Mouse (Mus musculus): ENCODE data around the gene Rtn2. TPM values are rescaled to one million over a fixed set of nuclear protein-coding genes. Genes with fewer than 3 reads are reported as not detected.

The Rtn2 gene
- polyA plus RNA-seq, 1 experiment from 2014 or later, result 5.2 TPM

GRCm38 (mm10) chr7:19322489-19322888 is 40.1 kb downstream of the Rtn2 start:
- Histone ChIP-seq H3K4me3 (replicated peaks) (no peak overlapping the region), H3K36me3 (replicated peaks) (no peaks in the 10 kb centered on the region), H3K27ac (replicated peaks) (no peak overlapping the region), H3K4me1 (replicated peaks) (peaks cover 41% of the 10 kb centered on the region), H3K9me3 (replicated peaks) (no peaks in the 10 kb centered on the region), H3K9ac (no peak overlapping the region), H3K27me3 (peaks cover 83% of the 10 kb centered on the region), H3K4me2 (no peak overlapping the region)
- no peak for ATAC-seq (ENCODE audit: insufficient read depth)
- 41% methylated on average over 9 of the region's 9 CpGs for WGBS (ENCODE audit: insufficient replicate concordance)

GRCm38 (mm10) chr7:19324221-19324620 is 41.8 kb downstream of the Rtn2 start:
- ATAC-seq (ENCODE audit: insufficient read depth), result no peak
- Histone ChIP-seq H3K9me3 (replicated peaks) (no peaks in the 10 kb centered on the region), H3K36me3 (replicated peaks) (no peaks in the 10 kb centered on the region), H3K27ac (replicated peaks) (no peak overlapping the region), H3K4me3 (replicated peaks) (no peak overlapping the region), H3K4me2 (no peak overlapping the region), H3K27me3 (peaks cover 77% of the 10 kb centered on the region), H3K9ac (no peak overlapping the region), H3K4me1 (replicated peaks) (peaks cover 46% of the 10 kb centered on the region)
- 73% methylated on average over 11 of the region's 11 CpGs for WGBS (ENCODE audit: insufficient replicate concordance)

- no peaks in the 10 kb centered on the region for H3K36me3 ChIP-seq (replicated peaks)
- H3K27ac ChIP-seq (replicated peaks), result no peak overlapping the region
- H3K9ac ChIP-seq, result 0 out of 2 replicates have a peak overlapping the region, but pooled peaks have one; percentile 25
- no peaks in the 10 kb centered on the region for H3K9me3 ChIP-seq (replicated peaks)
- H3K4me3 ChIP-seq (replicated peaks), result peak overlapping the region; percentile 54; the same call in 1 of the 2 replicates
- H3K4me1 ChIP-seq (replicated peaks), result peaks cover 33% of the 10 kb centered on the region
- peak overlapping the region; percentile 85 for H3K4me2 ChIP-seq
- H3K27me3 ChIP-seq, result peaks cover 74% of the 10 kb centered on the region
- 48% methylated on average over 21 of the region's 21 CpGs for WGBS (ENCODE audit: insufficient replicate concordance)
- no peak for ATAC-seq (ENCODE audit: insufficient read depth)
Observed at GRCm38 (mm10) chr7:19325262-19326199, 43.1 kb downstream of the Rtn2 start.

- Histone ChIP-seq H3K9me3 (replicated peaks) (no peaks in the 10 kb centered on the region), H3K9ac (peak overlapping the region; percentile 25; the same call in 1 of the 2 replicates), H3K4me3 (replicated peaks) (peak overlapping the region; percentile 54), H3K27me3 (peaks cover 70% of the 10 kb centered on the region), H3K4me2 (peak overlapping the region; percentile 85), H3K27ac (replicated peaks) (0 out of 2 replicates have a peak overlapping the region, but pooled peaks have one; percentile 45), H3K36me3 (replicated peaks) (no peaks in the 10 kb centered on the region), H3K4me1 (replicated peaks) (peaks cover 31% of the 10 kb centered on the region)
- ATAC-seq (ENCODE audit: insufficient read depth), result 0 out of 2 replicates have a peak, but pooled peaks have one; percentile 29
- 2% methylated on average over 20 of the region's 20 CpGs for WGBS (ENCODE audit: insufficient replicate concordance)
Observed at GRCm38 (mm10) chr7:19326359-19326758, 43.9 kb downstream of the Rtn2 start.

GRCm38 (mm10) chr7:19327128-19327527 is 44.7 kb downstream of the Rtn2 start:
- Histone ChIP-seq H3K27ac (replicated peaks) (peak overlapping the region; percentile 45; the same call in 1 of the 2 replicates), H3K9ac (peak overlapping the region; percentile 52), H3K4me1 (replicated peaks) (peaks cover 33% of the 10 kb centered on the region), H3K4me3 (replicated peaks) (peak overlapping the region; percentile 54), H3K4me2 (peak overlapping the region; percentile 85), H3K9me3 (replicated peaks) (no peaks in the 10 kb centered on the region), H3K27me3 (peaks cover 72% of the 10 kb centered on the region), H3K36me3 (replicated peaks) (no peaks in the 10 kb centered on the region)
- WGBS (ENCODE audit: insufficient replicate concordance), result under 1% methylated on average over 22 of the region's 22 CpGs
- ATAC-seq (ENCODE audit: insufficient read depth), result peak; percentile 68

GRCm38 (mm10) chr7:19327782-19328181 is 45.4 kb downstream of the Rtn2 start:
- no peak overlapping the region for H3K27ac ChIP-seq (replicated peaks)
- no peaks in the 10 kb centered on the region for H3K9me3 ChIP-seq (replicated peaks)
- 63% methylated on average over 5 of the region's 5 CpGs for WGBS (ENCODE audit: insufficient replicate concordance)
- ATAC-seq (ENCODE audit: insufficient read depth), result no peak
- peaks cover 39% of the 10 kb centered on the region for H3K4me1 ChIP-seq (replicated peaks)
- no peak overlapping the region for H3K9ac ChIP-seq
- H3K27me3 ChIP-seq, result peaks cover 72% of the 10 kb centered on the region
- H3K4me3 ChIP-seq (replicated peaks), result no peak overlapping the region
- no peaks in the 10 kb centered on the region for H3K36me3 ChIP-seq (replicated peaks)
- peak overlapping the region; percentile 85; the same call in 1 of the 2 replicates for H3K4me2 ChIP-seq

- H3K27ac ChIP-seq (replicated peaks), result no peak overlapping the region
- no peak overlapping the region for H3K4me2 ChIP-seq
- no peak for ATAC-seq (ENCODE audit: insufficient read depth)
- peaks cover 44% of the 10 kb centered on the region for H3K4me1 ChIP-seq (replicated peaks)
- peaks cover 69% of the 10 kb centered on the region for H3K27me3 ChIP-seq
- H3K36me3 ChIP-seq (replicated peaks), result no peaks in the 10 kb centered on the region
- H3K9ac ChIP-seq, result no peak overlapping the region
- no peaks in the 10 kb centered on the region for H3K9me3 ChIP-seq (replicated peaks)
- no peak overlapping the region for H3K4me3 ChIP-seq (replicated peaks)
Observed at GRCm38 (mm10) chr7:19328425-19328824, 46.0 kb downstream of the Rtn2 start.

- Histone ChIP-seq H3K4me2 (no peak overlapping the region), H3K36me3 (replicated peaks) (no peaks in the 10 kb centered on the region), H3K27me3 (peaks cover 61% of the 10 kb centered on the region), H3K4me3 (replicated peaks) (no peak overlapping the region), H3K4me1 (replicated peaks) (peaks cover 35% of the 10 kb centered on the region), H3K9me3 (replicated peaks) (no peaks in the 10 kb centered on the region), H3K9ac (no peak overlapping the region), H3K27ac (replicated peaks) (no peak overlapping the region)
- no peak for ATAC-seq (ENCODE audit: insufficient read depth)
- 54% methylated on average over 2 of the region's 2 CpGs for WGBS (ENCODE audit: insufficient replicate concordance)
Observed at GRCm38 (mm10) chr7:19331910-19332309, 49.5 kb downstream of the Rtn2 start.

GRCm38 (mm10) chr7:19332709-19333352 is 50.4 kb downstream of the Rtn2 start:
- WGBS (ENCODE audit: insufficient replicate concordance), result under 1% methylated on average over 52 of the region's 52 CpGs
- Histone ChIP-seq H3K36me3 (replicated peaks) (no peaks in the 10 kb centered on the region), H3K27me3 (peaks cover 61% of the 10 kb centered on the region), H3K4me1 (replicated peaks) (peaks cover 26% of the 10 kb centered on the region), H3K4me2 (peak overlapping the region; percentile 92), H3K9ac (peak overlapping the region; percentile 56), H3K9me3 (replicated peaks) (no peaks in the 10 kb centered on the region), H3K4me3 (replicated peaks) (peak overlapping the region; percentile 64), H3K27ac (replicated peaks) (peak overlapping the region; percentile 69; the same call in 1 of the 2 replicates)
- peak; percentile 59 for ATAC-seq (ENCODE audit: insufficient read depth)

GRCm38 (mm10) chr7:19335583-19335982 is 53.2 kb downstream of the Rtn2 start:
- peaks cover 32% of the 10 kb centered on the region for H3K4me1 ChIP-seq (replicated peaks)
- H3K4me3 ChIP-seq (replicated peaks), result no peak overlapping the region
- no peaks in the 10 kb centered on the region for H3K9me3 ChIP-seq (replicated peaks)
- H3K27me3 ChIP-seq, result peaks cover 65% of the 10 kb centered on the region
- 27% methylated on average over 3 of the region's 3 CpGs for WGBS (ENCODE audit: insufficient replicate concordance)
- no peak overlapping the region for H3K27ac ChIP-seq (replicated peaks)
- no peak overlapping the region for H3K9ac ChIP-seq
- H3K4me2 ChIP-seq, result no peak overlapping the region
- H3K36me3 ChIP-seq (replicated peaks), result no peaks in the 10 kb centered on the region
- no peak for ATAC-seq (ENCODE audit: insufficient read depth)

- WGBS (ENCODE audit: insufficient replicate concordance), result 42% methylated on average over 10 of the region's 10 CpGs
- Histone ChIP-seq H3K27ac (replicated peaks) (no peak overlapping the region), H3K9ac (no peak overlapping the region), H3K4me2 (no peak overlapping the region), H3K4me1 (replicated peaks) (peaks cover 33% of the 10 kb centered on the region), H3K4me3 (replicated peaks) (no peak overlapping the region), H3K9me3 (replicated peaks) (no peaks in the 10 kb centered on the region), H3K36me3 (replicated peaks) (no peaks in the 10 kb centered on the region), H3K27me3 (peaks cover 69% of the 10 kb centered on the region)
- ATAC-seq (ENCODE audit: insufficient read depth), result no peak
Observed at GRCm38 (mm10) chr7:19337122-19337521, 54.7 kb downstream of the Rtn2 start.
